Mouse (Mus musculus) heart, adult 2 months (tissue): Measurements from ENCODE around the gene Faim. TPM values are rescaled to one million over a fixed set of nuclear protein-coding genes. Genes with fewer than 3 reads are reported as not detected.

Experiments
- DNase-seq, 2 experiments: peaks; one replicate each; pipeline ENCODE4 v3.0.0; 2021
- H3K27ac ChIP-seq: fragments of 200-600 bp; 2 replicates; pipeline ENCODE4 v1.8.1; 2022
- H3K27me3 ChIP-seq: fragments of 200-500 bp; 2 replicates; pipeline ENCODE4 v1.6.1; 2012; ENCODE audit warnings: mild to moderate bottlenecking, low read length, inconsistent platforms, mixed read lengths; ENCODE audit not compliant: control insufficient read depth, insufficient read depth
- H3K36me3 ChIP-seq: fragments of 200-500 bp; 2 replicates; pipeline ENCODE4 v1.6.1; 2012; ENCODE audit warnings: low read length, inconsistent platforms; ENCODE audit not compliant: control insufficient read depth, insufficient read depth
- H3K4me1 ChIP-seq: fragments of 200-500 bp; 2 replicates; pipeline ENCODE4 v1.6.1; 2011; ENCODE audit warnings: low read length; ENCODE audit not compliant: control insufficient read depth, insufficient read depth
- H3K4me3 ChIP-seq: fragments of 200-600 bp; 2 replicates; pipeline ENCODE4 v1.8.1; 2022
- H3K79me2 ChIP-seq: fragments of 200-500 bp; replicated peaks from 2 replicates; pipeline ENCODE4 v1.6.1; 2012; ENCODE audit warnings: mild to moderate bottlenecking, inconsistent platforms, low read length, moderate library complexity, mixed read lengths; ENCODE audit not compliant: control insufficient read depth, insufficient read depth
- H3K9ac ChIP-seq: fragments of 200-500 bp; 2 replicates; pipeline ENCODE4 v1.6.1; 2012; ENCODE audit warnings: low read depth, mild to moderate bottlenecking, control low read depth, inconsistent platforms, low read length, mixed read lengths
- CTCF ChIP-seq: fragments of 200-600 bp; IDR thresholded peaks from 2 replicates; pipeline ENCODE4 v1.8.1; 2022; ENCODE audit warnings: antibody characterized with exemption, mild to moderate bottlenecking, moderate library complexity
- EP300 ChIP-seq: fragments of 200-500 bp; IDR thresholded peaks from 2 replicates; pipeline ENCODE4 v1.6.1; 2011; ENCODE audit warnings: low read depth, low read length, control low read depth; ENCODE audit not compliant: insufficient read depth
- POLR2A ChIP-seq: fragments of 200-500 bp; IDR thresholded peaks from 2 replicates; pipeline ENCODE4 v1.6.1; 2011; ENCODE audit warnings: mild to moderate bottlenecking, low read depth, low read length, control low read depth; ENCODE audit not compliant: insufficient read depth
- WGBS: fragments of 180-500 bp; shearing (Covaris S2); methylation state at CpG from one replicate; pipeline ENCODE4 v1.1.7; 2018; 5-methylcytosine and 5-hydroxymethylcytosine counted together
- intact Hi-C: fragments of 180-260 bp; cut with DNase I; formaldehyde crosslinking; loops from one replicate; pipeline ENCODE4 v1.15.1; 2025
- polyA plus RNA-seq: library from polyadenylated mRNA; depleted of rRNA; stranded (reverse); fragments of >200 nt; gene quantifications from 2 replicates; pipeline ENCODE4 v1.2.3, GENCODE M21; 2012
- total RNA-seq, 2 experiments: library from RNA; stranded (reverse); gene quantifications; 2 replicates each; pipeline ENCODE4 v1.2.3; 2021

The Faim gene
- total and polyA plus RNA-seq, 3 experiments, result 2.1 to 5.4 (median 4.1) TPM

DNA sequence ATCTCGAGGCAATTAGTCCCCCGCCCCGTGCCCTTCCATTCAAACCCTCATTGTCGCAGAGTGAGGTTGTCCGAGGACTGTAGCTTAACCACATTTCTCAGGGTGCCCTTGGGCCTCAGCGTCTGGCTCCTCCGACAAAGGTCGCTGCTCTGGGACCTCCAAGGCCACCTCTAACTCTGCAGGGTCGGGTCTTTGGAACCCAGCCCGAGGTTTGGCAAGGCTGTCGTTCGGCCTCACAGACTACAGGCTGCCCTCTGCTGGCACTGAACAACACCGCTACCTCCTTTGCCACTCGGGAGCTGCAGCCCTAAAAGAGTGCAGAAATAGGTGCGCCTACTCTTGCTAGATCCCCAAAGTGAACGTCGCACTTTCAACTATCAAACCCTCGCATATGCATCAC lies 21.1 kb upstream of the Faim start:
- no peaks in the 10 kb centered on the region for H3K4me1 ChIP-seq
- no peak overlapping the region for H3K27ac ChIP-seq
- no peak overlapping the region for H3K9ac ChIP-seq
- H3K79me2 ChIP-seq, result no peaks in the 10 kb centered on the region
- TF ChIP-seq EP300 (no peak), POLR2A (no peak), CTCF (peak; percentile 54)
- peaks cover 22% of the 10 kb centered on the region for H3K27me3 ChIP-seq
- DNase-seq, result no peak
- H3K4me3 ChIP-seq, result no peak overlapping the region
- H3K36me3 ChIP-seq, result no peaks in the 10 kb centered on the region
- intact Hi-C loops, result no loop called here
- WGBS, result 2% methylated on average over 18 of the region's 18 CpGs

DNA sequence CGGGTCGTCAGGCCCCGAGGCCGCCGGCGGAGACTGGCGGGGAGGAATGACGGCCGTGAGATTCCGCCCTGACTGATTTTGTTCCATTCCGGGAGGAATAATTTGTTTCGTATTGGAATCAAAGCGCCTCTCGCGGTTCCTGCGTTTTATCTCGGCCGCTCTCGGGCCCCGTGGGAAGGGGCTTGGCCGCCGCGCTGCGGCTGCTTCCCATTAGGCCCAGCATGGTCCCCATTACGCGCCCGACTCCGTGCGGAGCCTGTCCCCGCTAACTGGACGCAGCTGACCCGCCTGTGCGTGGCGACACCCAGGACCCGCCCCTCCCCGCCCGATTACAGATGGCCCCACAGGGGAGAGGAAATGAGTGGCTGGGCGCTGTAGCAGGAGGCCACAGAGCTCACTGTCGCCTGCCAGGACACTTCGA lies 13.1 kb upstream of the Faim start:
- peak in 1 of 2 experiments; percentile 31 for DNase-seq
- Histone ChIP-seq H3K79me2 (no peaks in the 10 kb centered on the region), H3K36me3 (no peaks in the 10 kb centered on the region), H3K27me3 (peaks cover 21% of the 10 kb centered on the region), H3K27ac (no peak overlapping the region), H3K9ac (no peak overlapping the region), H3K4me1 (no peaks in the 10 kb centered on the region), H3K4me3 (peak overlapping the region; percentile 32)
- WGBS, result 2% methylated on average over 40 of the region's 40 CpGs
- TF ChIP-seq POLR2A, result no peak
- no peak for TF ChIP-seq CTCF
- TF ChIP-seq EP300, result no peak
- intact Hi-C loops, result no loop called here

DNA sequence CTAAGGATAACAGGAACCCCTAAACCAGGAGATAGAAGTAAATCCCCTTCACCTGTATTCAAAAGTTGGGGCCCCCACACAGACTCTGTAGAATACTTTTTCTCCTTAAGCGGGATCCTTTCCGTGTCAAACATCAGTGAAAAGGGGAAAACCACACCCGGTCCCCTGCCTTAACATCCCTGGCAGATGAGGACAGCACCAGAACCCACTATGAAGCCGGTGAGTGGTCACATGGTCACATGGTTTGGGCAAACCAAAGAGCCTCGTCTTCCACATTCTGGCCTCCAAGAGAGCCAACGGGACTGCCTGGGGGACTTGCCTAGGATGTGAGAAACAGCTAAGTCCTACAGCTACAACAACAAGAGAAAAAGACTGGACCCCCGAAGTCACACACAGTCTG lies 12.6 kb upstream of the Faim start:
- no peak for DNase-seq
- H3K4me3 ChIP-seq, result no peak overlapping the region
- no peaks in the 10 kb centered on the region for H3K4me1 ChIP-seq
- peaks cover 21% of the 10 kb centered on the region for H3K27me3 ChIP-seq
- H3K36me3 ChIP-seq, result no peaks in the 10 kb centered on the region
- TF ChIP-seq POLR2A (no peak), CTCF (no peak)
- 8% methylated on average over 7 of the region's 7 CpGs for WGBS
- H3K79me2 ChIP-seq, result no peaks in the 10 kb centered on the region
- intact Hi-C loops, result no loop called here
- H3K9ac ChIP-seq, result no peak overlapping the region
- H3K27ac ChIP-seq, result no peak overlapping the region

DNA sequence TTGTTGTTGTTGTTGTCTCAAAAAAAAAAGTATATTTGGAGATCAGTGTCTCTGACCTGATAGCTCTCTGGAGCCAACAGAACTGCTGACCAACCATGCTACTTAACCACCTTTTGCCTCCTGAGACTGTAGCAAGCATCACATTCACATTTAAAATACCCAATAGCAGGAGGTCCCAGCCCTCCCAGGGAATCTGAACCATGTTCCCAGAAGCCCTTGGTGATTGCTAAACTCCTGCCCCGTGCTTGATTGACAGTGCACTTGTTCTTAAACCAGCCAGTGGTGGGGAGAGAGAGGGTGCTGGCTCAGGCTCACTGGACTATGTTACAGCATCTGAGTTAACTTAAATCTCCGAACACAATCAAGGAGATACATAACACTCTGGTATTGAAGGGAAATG lies 11.3 kb upstream of the Faim start:
- WGBS, result 41% methylated on average over 2 of the region's 2 CpGs
- DNase-seq, result no peak
- intact Hi-C loops, result loop anchor here (5.0 kb wide), 2 partner anchors 363 to 402 kb away; no protein-coding TSS in a partner anchor
- peaks cover 21% of the 10 kb centered on the region for H3K27me3 ChIP-seq
- H3K4me3 ChIP-seq, result no peak overlapping the region
- TF ChIP-seq CTCF (no peak), EP300 (no peak)
- H3K4me1 ChIP-seq, result no peaks in the 10 kb centered on the region
- H3K36me3 ChIP-seq, result no peaks in the 10 kb centered on the region
- no peak overlapping the region for H3K9ac ChIP-seq
- H3K27ac ChIP-seq, result no peak overlapping the region
- no peaks in the 10 kb centered on the region for H3K79me2 ChIP-seq

DNA sequence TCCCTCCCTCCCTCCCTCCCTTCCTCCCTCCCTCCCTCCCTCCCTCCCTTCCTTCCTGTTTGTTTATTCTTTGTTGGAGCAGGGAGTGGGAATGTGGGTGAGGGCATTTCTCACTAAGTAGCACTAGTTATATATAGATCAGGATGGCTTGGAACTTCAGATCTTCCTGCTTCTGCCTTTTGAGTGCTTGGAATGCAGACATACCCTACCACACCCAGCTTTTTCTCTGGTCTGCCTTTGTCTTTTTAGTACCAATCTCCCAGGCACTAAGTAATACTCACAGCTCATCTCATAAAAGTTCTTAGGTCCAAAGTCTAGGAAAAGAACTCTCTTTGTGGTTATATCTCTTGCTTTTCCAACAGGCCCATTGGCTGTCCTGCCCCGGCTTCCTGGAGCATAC lies 10.1 kb upstream of the Faim start:
- no peak for DNase-seq
- Histone ChIP-seq H3K9ac (no peak overlapping the region), H3K27me3 (peaks cover 16% of the 10 kb centered on the region), H3K4me1 (no peaks in the 10 kb centered on the region), H3K27ac (no peak overlapping the region), H3K4me3 (no peak overlapping the region), H3K79me2 (no peaks in the 10 kb centered on the region), H3K36me3 (no peaks in the 10 kb centered on the region)
- TF ChIP-seq CTCF (no peak), EP300 (no peak), POLR2A (no peak)
- intact Hi-C loops, result loop anchor here (5.0 kb wide), 2 partner anchors 364 to 401 kb away; no protein-coding TSS in a partner anchor
- WGBS, result 81% methylated on average over 1 of the region's 1 CpGs

DNA sequence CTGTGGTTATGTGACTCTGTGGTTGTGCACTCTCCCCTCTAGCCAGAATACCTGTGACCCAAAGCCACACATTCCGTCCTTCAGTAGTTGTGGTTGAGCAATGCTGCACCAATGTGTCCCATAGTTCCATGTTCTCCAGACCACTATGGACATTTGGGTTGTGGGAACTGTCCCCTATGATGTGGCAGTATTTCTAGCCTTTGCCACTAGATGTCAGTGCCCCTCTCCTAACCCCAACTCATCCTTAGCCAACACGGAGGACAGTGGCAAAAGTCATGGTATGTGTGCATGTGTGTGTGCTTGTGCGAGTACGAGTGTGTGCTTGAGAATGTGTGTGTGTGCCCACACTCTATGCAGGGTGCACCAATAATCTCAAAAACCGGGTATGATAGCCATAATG lies 9.7 kb upstream of the Faim start:
- Histone ChIP-seq H3K9ac (no peak overlapping the region), H3K27me3 (peaks cover 16% of the 10 kb centered on the region), H3K4me1 (no peaks in the 10 kb centered on the region), H3K79me2 (no peaks in the 10 kb centered on the region), H3K36me3 (no peaks in the 10 kb centered on the region), H3K27ac (no peak overlapping the region), H3K4me3 (no peak overlapping the region)
- TF ChIP-seq CTCF (peak; percentile 50), POLR2A (no peak), EP300 (no peak)
- DNase-seq, result no peak
- intact Hi-C loops, result loop anchor here (5.0 kb wide), 2 partner anchors 364 to 401 kb away; no protein-coding TSS in a partner anchor
- WGBS, result 47% methylated on average over 5 of the region's 5 CpGs
